Mouse (Mus musculus): ENCODE measurements at regions not wholly inside any gene's neighbourhood (a gene's known extent, or its start where the extent isn't known, plus 50 kb on each side); places are given as distances from the start of the nearest gene placed in this dataset.
"Not testable (repeated sequence)": the region's sequence is repeated elsewhere in the genome, so short reads cannot be mapped to it uniquely, and the experiment has no call there.

GRCm38 (mm10) chr10:49908126-49908525 is 119.6 kb upstream of the Grik2 start:
- TF ChIP-seq CTCF (IDR thresholded peaks at IDR 0.05; ENCODE audit: borderline replicate concordance, extremely low read depth, insufficient read depth, insufficient read length); POLR2A (IDR thresholded peaks at IDR 0.05; ENCODE audit: borderline replicate concordance, extremely low read depth, insufficient read depth, insufficient read length, poor library complexity, severe bottlenecking): not testable (repeated sequence)
